Mouse (Mus musculus) midbrain, postnatal 0 days (tissue): Measurements from ENCODE around the gene Tmem191c. TPM values are rescaled to one million over a fixed set of nuclear protein-coding genes. Genes with fewer than 3 reads are reported as not detected.

Source experiments
- ATAC-seq: fragments of 200-750 bp; cut with Nextera tagmentation; 2 replicates; pipeline ENCODE4 v1.8.0; 2017; ENCODE audit warnings: moderate number of reproducible peaks, mild to moderate bottlenecking, moderate TSS enrichment, moderate library complexity; ENCODE audit not compliant: low FRiP score
- DNase-seq: peaks from one replicate; pipeline ENCODE4 v3.0.0-alpha.2; 2015; ENCODE audit warnings: low spot score
- H3K27ac ChIP-seq: fragments of 300-500 bp; sonication (generic); 2 replicates; pipeline ENCODE4 v1.5.1; 2014; ENCODE audit warnings: low read depth, mild to moderate bottlenecking, low read length, mixed read lengths
- H3K27me3 ChIP-seq: fragments of 300-500 bp; sonication (generic); 2 replicates; pipeline ENCODE4 v1.6.1; 2014; ENCODE audit warnings: low read length, control low read depth, mixed read lengths; ENCODE audit not compliant: insufficient read depth
- H3K36me3 ChIP-seq: fragments of 300-500 bp; sonication (generic); 2 replicates; pipeline ENCODE4 v1.6.1; 2014; ENCODE audit warnings: low read length, control low read depth, mixed read lengths; ENCODE audit not compliant: insufficient read depth
- H3K4me1 ChIP-seq: fragments of 300-500 bp; sonication (generic); 2 replicates; pipeline ENCODE4 v1.6.1; 2014; ENCODE audit warnings: mild to moderate bottlenecking, control low read depth, antibody characterized with exemption, low read length, mixed read lengths; ENCODE audit not compliant: insufficient read depth
- H3K4me2 ChIP-seq: fragments of 300-500 bp; sonication (generic); 2 replicates; pipeline ENCODE4 v1.6.1; 2014; ENCODE audit warnings: low read depth, mild to moderate bottlenecking, low read length, mixed read lengths; ENCODE audit not compliant: poor library complexity, severe bottlenecking
- H3K4me3 ChIP-seq: fragments of 300-500 bp; sonication (generic); 2 replicates; pipeline ENCODE4 v1.5.1; 2014; ENCODE audit warnings: low read depth, mild to moderate bottlenecking, low read length, moderate library complexity
- H3K9ac ChIP-seq: fragments of 300-500 bp; sonication (generic); replicated peaks from 2 replicates; pipeline ENCODE4 v1.6.1; 2014; ENCODE audit warnings: mild to moderate bottlenecking, low read length, moderate library complexity, mixed read lengths; ENCODE audit not compliant: poor library complexity, severe bottlenecking
- H3K9me3 ChIP-seq: fragments of 300-500 bp; sonication (generic); 2 replicates; pipeline ENCODE4 v1.6.1; 2016; ENCODE audit warnings: low read length, control low read depth
- CTCF ChIP-seq: IDR thresholded peaks from 2 replicates; pipeline ENCODE4 v1.5.1; 2016; ENCODE audit warnings: antibody characterized with exemption, mild to moderate bottlenecking
- WGBS: fragments of 180-500 bp; shearing (Covaris S2); extraction: QIAGEN DNeasy Blood & Tissue Kit; methylation state at CpG from one replicate; pipeline ENCODE4 v1.1.7; 2014; 5-methylcytosine and 5-hydroxymethylcytosine counted together
- polyA plus RNA-seq: library from polyadenylated mRNA; unstranded; fragments of >200 nt; fragmentation: Nextera tagmentation; extraction: Ambion mirVana; gene quantifications from 2 replicates; pipeline ENCODE4 v1.2.1, GENCODE M21; 2015
- total RNA-seq: library from RNA; depleted of rRNA; stranded (reverse); fragments of >200 nt; gene quantifications from 2 replicates; pipeline ENCODE4 v1.2.3, GENCODE M21; 2014; rRNA removed

Tmem191c gene
- total and polyA plus RNA-seq, 2 experiments from 2014 or later, result 80.4 to 126 TPM

DNA sequence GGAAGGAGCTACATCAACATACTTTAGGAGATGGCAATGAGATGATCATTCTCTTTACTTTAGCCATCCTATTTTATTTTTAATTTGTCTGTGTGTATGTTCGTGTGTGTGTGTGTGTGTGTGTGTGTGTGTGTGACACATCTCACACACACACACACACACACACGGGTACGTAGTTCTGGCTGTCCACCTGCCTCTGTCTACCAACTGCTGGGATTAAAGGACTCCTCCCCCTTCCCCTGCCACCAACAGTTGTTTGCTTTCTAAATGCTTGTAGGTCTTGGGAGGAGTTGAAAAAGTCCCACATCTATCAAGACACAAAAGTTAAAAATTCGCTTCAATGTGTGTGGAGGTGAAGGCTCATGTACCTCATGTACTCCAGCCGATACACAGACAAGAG, 48.9 kb downstream of the Tmem191c start:
- 90% methylated on average over 5 of the region's 5 CpGs for WGBS
- H3K4me3 ChIP-seq, result no peak overlapping the region
- no peaks in the 10 kb centered on the region for H3K27me3 ChIP-seq
- no peak for TF ChIP-seq CTCF
- ATAC-seq, result no peak
- H3K9me3 ChIP-seq, result no peaks in the 10 kb centered on the region
- no peaks in the 10 kb centered on the region for H3K4me1 ChIP-seq
- H3K27ac ChIP-seq, result no peak overlapping the region
- H3K4me2 ChIP-seq, result no peak overlapping the region
- DNase-seq, result no peak
- H3K36me3 ChIP-seq, result peaks cover 37% of the 10 kb centered on the region
- H3K9ac ChIP-seq, result no peak overlapping the region

DNA sequence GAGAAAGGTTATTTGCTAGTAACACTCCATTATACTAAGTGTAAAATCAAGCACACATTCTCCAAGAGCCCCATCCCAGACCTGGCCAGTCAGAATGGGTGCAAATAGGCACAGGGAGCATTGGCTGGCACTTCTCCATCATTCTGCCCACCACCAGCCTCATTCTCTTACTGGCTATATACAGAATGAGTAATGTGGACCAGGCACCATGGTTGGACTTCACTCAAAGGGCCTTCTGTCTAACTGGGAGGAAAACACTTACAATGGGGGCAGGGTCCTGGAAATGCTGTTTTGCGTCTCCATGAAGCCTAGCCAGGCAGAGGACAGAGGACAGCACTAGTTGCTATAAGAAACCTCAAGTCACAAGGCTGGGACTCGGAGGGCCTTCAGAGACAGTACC, 50.2 kb downstream of the Tmem191c start:
- Histone ChIP-seq H3K9ac (no peak overlapping the region), H3K4me2 (no peak overlapping the region), H3K4me1 (no peaks in the 10 kb centered on the region), H3K9me3 (no peaks in the 10 kb centered on the region), H3K4me3 (no peak overlapping the region), H3K36me3 (peaks cover 40% of the 10 kb centered on the region), H3K27me3 (no peaks in the 10 kb centered on the region), H3K27ac (no peak overlapping the region)
- 81% methylated on average over 2 of the region's 2 CpGs for WGBS
- no peak for TF ChIP-seq CTCF
- ATAC-seq, result no peak
- peak; percentile 27 for DNase-seq

DNA sequence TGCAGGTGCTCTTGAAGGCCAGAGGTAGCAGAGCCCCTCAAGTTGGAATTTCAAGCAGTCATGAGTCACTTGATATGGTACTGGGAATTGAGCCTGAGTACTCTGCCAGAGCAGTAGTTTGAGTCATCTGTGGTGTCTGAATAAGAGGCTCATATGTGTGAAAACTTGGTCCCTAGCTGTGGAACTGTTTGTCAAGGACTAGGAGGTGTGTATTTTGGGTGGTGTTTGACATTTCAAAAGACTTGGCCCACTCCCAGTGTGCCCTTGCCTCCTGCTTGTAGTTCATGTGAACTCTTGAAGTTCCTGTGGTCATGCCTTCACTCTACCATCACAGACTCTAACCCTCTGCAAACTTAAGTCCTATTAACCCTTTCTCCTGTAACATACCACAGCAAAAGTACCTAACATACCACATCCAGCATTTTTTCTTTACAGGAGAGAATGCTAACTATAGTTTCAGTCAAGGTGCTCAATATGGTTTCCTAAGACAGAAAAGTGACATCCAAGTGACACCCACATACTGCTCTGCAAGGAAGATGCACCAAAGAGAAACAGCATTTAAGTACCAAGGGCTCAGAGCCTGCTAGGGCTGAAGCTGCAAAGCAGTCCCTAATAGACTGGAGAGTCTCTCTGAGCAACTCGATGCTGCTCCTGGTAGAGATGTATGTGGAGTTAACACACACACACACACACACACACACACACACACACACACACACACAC, 54.1 kb downstream of the Tmem191c start:
- no peak for ATAC-seq
- H3K9me3 ChIP-seq, result no peaks in the 10 kb centered on the region
- no peak overlapping the region for H3K27ac ChIP-seq
- WGBS, result 89% methylated on average over 1 of the region's 1 CpGs
- TF ChIP-seq CTCF, result no peak
- DNase-seq, result no peak
- no peaks in the 10 kb centered on the region for H3K27me3 ChIP-seq
- H3K36me3 ChIP-seq, result peaks cover 18% of the 10 kb centered on the region
- H3K9ac ChIP-seq, result no peak overlapping the region
- H3K4me3 ChIP-seq, result no peak overlapping the region
- no peak overlapping the region for H3K4me2 ChIP-seq
- no peaks in the 10 kb centered on the region for H3K4me1 ChIP-seq

DNA sequence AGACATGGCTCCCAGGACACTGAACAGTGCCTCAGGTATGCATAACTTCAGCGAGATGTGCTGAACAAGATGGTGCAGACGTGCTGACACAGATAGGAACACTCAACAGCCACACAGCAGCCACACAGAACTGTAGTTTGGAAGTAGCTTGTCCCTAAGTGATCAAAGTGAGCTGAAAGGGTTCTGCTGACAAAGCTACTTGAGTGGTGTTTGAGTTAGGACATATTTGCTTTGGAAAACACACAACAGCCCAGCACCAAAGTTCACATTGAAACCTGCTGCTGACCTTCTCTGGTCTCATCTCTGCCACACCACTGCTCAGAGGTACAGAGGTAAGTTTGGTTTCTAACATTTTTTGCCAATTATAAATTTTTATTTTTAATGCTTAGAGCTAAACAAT, 55.2 kb downstream of the Tmem191c start, which contains the start of gene Serpind1:
TSS of gene Serpind1 (plus strand) at position 256 of the 400 bp plus-strand sequence.
- H3K27me3 ChIP-seq, result no peaks in the 10 kb centered on the region
- DNase-seq, result no peak
- no peak within 1 kb of the TSS for H3K4me2 ChIP-seq
- H3K4me1 ChIP-seq, result no peaks in the 10 kb centered on the region
- H3K4me3 ChIP-seq, result no peak within 1 kb of the TSS
- H3K27ac ChIP-seq, result no peak within 1 kb of the TSS
- peaks cover 13% of the 10 kb centered on the region for H3K36me3 ChIP-seq
- no peak for ATAC-seq
- H3K9ac ChIP-seq, result no peak within 1 kb of the TSS
- TF ChIP-seq CTCF, result no peak
- WGBS, result 72% methylated on average over 2 of the region's 2 CpGs
- no peaks in the 10 kb centered on the region for H3K9me3 ChIP-seq

DNA sequence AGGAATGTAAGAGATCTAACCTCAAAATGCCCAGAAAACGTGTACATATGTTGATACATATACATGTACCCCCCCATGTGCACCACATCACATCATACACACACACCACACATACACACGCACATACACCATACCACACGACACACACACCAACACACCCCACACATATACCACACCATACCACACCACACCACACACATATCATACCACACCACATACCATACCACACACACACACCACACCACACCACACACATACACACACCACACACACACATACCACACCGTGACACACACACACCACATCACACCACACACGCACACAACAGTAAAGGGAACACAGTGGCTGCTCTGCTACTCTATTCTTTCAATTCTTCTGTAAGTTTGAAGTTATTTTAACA, 56.0 kb downstream of the Tmem191c start:
- H3K27me3 ChIP-seq, result no peaks in the 10 kb centered on the region
- no peak overlapping the region for H3K27ac ChIP-seq
- no peak overlapping the region for H3K4me2 ChIP-seq
- no peak for TF ChIP-seq CTCF
- H3K36me3 ChIP-seq, result peaks cover 17% of the 10 kb centered on the region
- no peak overlapping the region for H3K4me3 ChIP-seq
- ATAC-seq (no peak), DNase-seq (no peak)
- no peaks in the 10 kb centered on the region for H3K4me1 ChIP-seq
- H3K9me3 ChIP-seq, result no peaks in the 10 kb centered on the region
- 92% methylated on average over 5 of the region's 5 CpGs for WGBS
- no peak overlapping the region for H3K9ac ChIP-seq

Other genes starting within 250 kb of the Tmem191c start
- 63.5 and 71.0 TPM in 2 replicates for gene Ypel1, start 206.4 kb upstream of the Tmem191c start, total RNA-seq
- 91.9 and 100 TPM in 2 replicates for gene Ypel1, start 206.4 kb upstream of the Tmem191c start, polyA plus RNA-seq
- 87.0 and 88.2 TPM in 2 replicates for gene Ppil2, start 164.8 kb upstream of the Tmem191c start, total RNA-seq
- gene Ppil2, start 164.8 kb upstream of the Tmem191c start, polyA plus RNA-seq, result 100 and 108 TPM in 2 replicates
- 4.3 and 4.5 TPM in 2 replicates for gene 2610318N02Rik, start 150.9 kb upstream of the Tmem191c start, total RNA-seq
- 5.3 and 5.9 TPM in 2 replicates for gene 2610318N02Rik, start 150.9 kb upstream of the Tmem191c start, polyA plus RNA-seq
- 8.3 and 18.6 TPM in 2 replicates for gene Sdf2l1, start 143.7 kb upstream of the Tmem191c start, total RNA-seq
- gene Sdf2l1, start 143.7 kb upstream of the Tmem191c start, polyA plus RNA-seq, result 11.5 and 11.8 TPM in 2 replicates
- 60.2 and 60.3 TPM in 2 replicates for gene Ydjc, start 131.5 kb upstream of the Tmem191c start, total RNA-seq
- 48.9 and 51.8 TPM in 2 replicates for gene Ydjc, start 131.5 kb upstream of the Tmem191c start, polyA plus RNA-seq
- gene Ccdc116, start 128.8 kb upstream of the Tmem191c start, total RNA-seq, result 9.0 and 9.6 TPM in 2 replicates
- 4.3 and 4.4 TPM in 2 replicates for gene Ccdc116, start 128.8 kb upstream of the Tmem191c start, polyA plus RNA-seq
- gene Ube2l3, start 73.4 kb upstream of the Tmem191c start, total RNA-seq, result 108 and 111 TPM in 2 replicates
- gene Ube2l3, start 73.4 kb upstream of the Tmem191c start, polyA plus RNA-seq, result 300 and 310 TPM in 2 replicates
- gene Rimbp3, start 67.5 kb upstream of the Tmem191c start, total RNA-seq, result 4.9 and 6.0 TPM in 2 replicates
- 1.4 and 1.7 TPM in 2 replicates for gene Rimbp3, start 67.5 kb upstream of the Tmem191c start, polyA plus RNA-seq
- gene Hic2, start 42.5 kb upstream of the Tmem191c start, total RNA-seq, result 13.8 and 14.6 TPM in 2 replicates
- 4.0 and 5.4 TPM in 2 replicates for gene Hic2, start 42.5 kb upstream of the Tmem191c start, polyA plus RNA-seq
- 7.3 and 9.4 TPM in 2 replicates for gene Serpind1, start 55.3 kb downstream of the Tmem191c start, total RNA-seq
- gene Serpind1, start 55.3 kb downstream of the Tmem191c start, polyA plus RNA-seq, result 9.4 and 10.0 TPM in 2 replicates
- gene Snap29, start 129.9 kb downstream of the Tmem191c start, total RNA-seq, result 40.5 and 42.5 TPM in 2 replicates
- gene Snap29, start 129.9 kb downstream of the Tmem191c start, polyA plus RNA-seq, result 14.5 and 16.2 TPM in 2 replicates
- 122 and 135 TPM in 2 replicates for gene Pi4ka, start 130.2 kb downstream of the Tmem191c start, total RNA-seq
- gene Pi4ka, start 130.2 kb downstream of the Tmem191c start, polyA plus RNA-seq, result 46.5 and 49.3 TPM in 2 replicates
- 47.8 and 54.4 TPM in 2 replicates for gene Crkl, start 175.9 kb downstream of the Tmem191c start, total RNA-seq
- gene Crkl, start 175.9 kb downstream of the Tmem191c start, polyA plus RNA-seq, result 58.2 and 61.1 TPM in 2 replicates
- gene Aifm3, start 213.5 kb downstream of the Tmem191c start, total RNA-seq, result 16.2 and 23.2 TPM in 2 replicates
- 12.5 and 14.1 TPM in 2 replicates for gene Aifm3, start 213.5 kb downstream of the Tmem191c start, polyA plus RNA-seq
- 221 and 264 TPM in 2 replicates for gene Lztr1, start 232.6 kb downstream of the Tmem191c start, total RNA-seq
- gene Lztr1, start 232.6 kb downstream of the Tmem191c start, polyA plus RNA-seq, result 94.0 and 104 TPM in 2 replicates